Mouse (Mus musculus): ENCODE results near the gene Aurka. TPM values are rescaled to one million over a fixed set of nuclear protein-coding genes. Genes with fewer than 3 reads are reported as not detected.

Aurka gene
- polyA plus RNA-seq, 1 experiment, result 22.3 TPM

- Histone ChIP-seq H3K4me1 (ENCODE audit: control insufficient read depth, insufficient read depth, low read length) (peaks cover 28% of the 10 kb centered on the region), H3K27ac (ENCODE audit: insufficient read depth, low read depth, low read length) (no peak overlapping the region), H3K4me3 (ENCODE audit: insufficient read depth, low read length) (no peak overlapping the region)
- TF ChIP-seq POLR2A (IDR thresholded peaks at IDR 0.05; ENCODE audit: borderline replicate concordance, low read depth, low read length), result no peak
These were observed 20.0 kb upstream of the Aurka start for GRCm38 (mm10) chr2:172390341-172390740.

GRCm38 (mm10) chr2:172384715-172385114, 14.4 kb upstream of the Aurka start:
- TF ChIP-seq POLR2A (IDR thresholded peaks at IDR 0.05; ENCODE audit: borderline replicate concordance, low read depth, low read length) (no peak), CTCF (IDR thresholded peaks at IDR 0.05; ENCODE audit: low read depth, low read length) (no peak)
- Histone ChIP-seq H3K4me3 (ENCODE audit: insufficient read depth, low read length) (no peak overlapping the region), H3K4me1 (ENCODE audit: control insufficient read depth, insufficient read depth, low read length) (no peaks in the 10 kb centered on the region), H3K27ac (ENCODE audit: insufficient read depth, low read depth, low read length) (no peak overlapping the region)

- H3K27ac ChIP-seq (ENCODE audit: insufficient read depth, low read depth, low read length), result no peak overlapping the region
- H3K4me3 ChIP-seq (ENCODE audit: insufficient read depth, low read length), result no peak overlapping the region
- H3K4me1 ChIP-seq (ENCODE audit: control insufficient read depth, insufficient read depth, low read length), result peaks cover 5% of the 10 kb centered on the region; the same call in 1 of the 2 replicates
These were observed 11.6 kb upstream of the Aurka start for GRCm38 (mm10) chr2:172381898-172382297.

DNA sequence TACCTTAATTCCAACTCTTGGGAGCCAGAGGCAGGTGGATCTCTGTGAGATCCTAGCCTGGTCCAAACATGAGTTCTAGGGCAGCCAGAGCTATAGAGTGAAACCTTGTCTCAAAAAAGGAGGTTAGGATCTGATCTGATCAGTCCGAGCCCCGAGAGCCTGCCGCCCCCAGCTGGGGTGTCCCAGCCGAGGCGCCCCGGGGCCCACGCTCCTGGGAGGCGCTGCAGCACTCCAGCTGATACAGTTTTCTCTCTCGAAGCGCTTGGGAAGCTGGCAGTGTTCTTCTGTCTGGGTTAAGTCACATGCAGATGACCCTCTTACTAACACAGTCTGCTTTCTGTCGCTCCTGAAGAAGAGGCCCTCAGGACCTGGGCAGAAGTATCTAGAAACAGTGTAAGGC, 11.0 kb upstream of the Aurka start:
- TF ChIP-seq POLR2A (IDR thresholded peaks at IDR 0.05; ENCODE audit: borderline replicate concordance, low read depth, low read length) (no peak), CTCF (IDR thresholded peaks at IDR 0.05; ENCODE audit: low read depth, low read length) (no peak)
- Histone ChIP-seq H3K27ac (ENCODE audit: insufficient read depth, low read depth, low read length) (no peak overlapping the region), H3K4me3 (ENCODE audit: insufficient read depth, low read length) (no peak overlapping the region), H3K4me1 (ENCODE audit: control insufficient read depth, insufficient read depth, low read length) (peaks cover 5% of the 10 kb centered on the region; the same call in 1 of the 2 replicates)

More at GRCm38 (mm10) chr2:172381898-172382297, 11.6 kb upstream of the Aurka start:
- TF ChIP-seq CTCF (IDR thresholded peaks at IDR 0.05; ENCODE audit: low read depth, low read length) (no peak), POLR2A (IDR thresholded peaks at IDR 0.05; ENCODE audit: borderline replicate concordance, low read depth, low read length) (no peak)

- TF ChIP-seq CTCF (IDR thresholded peaks at IDR 0.05; ENCODE audit: low read depth, low read length), result no peak
- no peak for TF ChIP-seq POLR2A (IDR thresholded peaks at IDR 0.05; ENCODE audit: borderline replicate concordance, low read depth, low read length)
- no peak overlapping the region for H3K27ac ChIP-seq (ENCODE audit: insufficient read depth, low read depth, low read length)
These were observed 10.2 kb upstream of the Aurka start for GRCm38 (mm10) chr2:172380513-172380912.

DNA sequence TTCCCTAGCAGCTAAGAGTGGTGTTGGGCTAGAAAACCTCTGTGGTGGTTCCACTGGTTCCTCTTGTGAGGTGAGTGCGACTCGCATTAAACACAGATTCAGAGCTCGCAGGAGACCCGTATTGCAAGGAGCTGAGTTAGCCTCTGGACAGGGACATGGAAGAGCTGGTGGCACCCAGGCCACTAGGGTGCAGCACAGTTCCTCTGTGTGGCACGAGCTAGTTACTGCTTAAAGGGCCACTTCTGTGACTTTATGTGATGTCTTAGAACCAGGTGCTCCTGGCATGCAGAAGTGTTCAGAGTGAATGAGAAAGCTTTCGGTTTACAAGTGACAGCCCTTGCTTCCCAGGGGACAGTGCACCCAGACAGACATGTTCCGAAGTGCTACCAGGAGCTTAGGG, 8.0 kb upstream of the Aurka start:
- Histone ChIP-seq H3K4me1 (ENCODE audit: control insufficient read depth, insufficient read depth, low read length) (peaks cover 5% of the 10 kb centered on the region; the same call in 1 of the 2 replicates), H3K27ac (ENCODE audit: insufficient read depth, low read depth, low read length) (no peak overlapping the region), H3K4me3 (ENCODE audit: insufficient read depth, low read length) (no peak overlapping the region)
- TF ChIP-seq CTCF (IDR thresholded peaks at IDR 0.05; ENCODE audit: low read depth, low read length), result peak; percentile 58
- no peak for TF ChIP-seq POLR2A (IDR thresholded peaks at IDR 0.05; ENCODE audit: borderline replicate concordance, low read depth, low read length)

More at GRCm38 (mm10) chr2:172380513-172380912, 10.2 kb upstream of the Aurka start:
- Histone ChIP-seq H3K4me3 (ENCODE audit: insufficient read depth, low read length) (no peak overlapping the region), H3K4me1 (ENCODE audit: control insufficient read depth, insufficient read depth, low read length) (peaks cover 5% of the 10 kb centered on the region; the same call in 1 of the 2 replicates)

DNA sequence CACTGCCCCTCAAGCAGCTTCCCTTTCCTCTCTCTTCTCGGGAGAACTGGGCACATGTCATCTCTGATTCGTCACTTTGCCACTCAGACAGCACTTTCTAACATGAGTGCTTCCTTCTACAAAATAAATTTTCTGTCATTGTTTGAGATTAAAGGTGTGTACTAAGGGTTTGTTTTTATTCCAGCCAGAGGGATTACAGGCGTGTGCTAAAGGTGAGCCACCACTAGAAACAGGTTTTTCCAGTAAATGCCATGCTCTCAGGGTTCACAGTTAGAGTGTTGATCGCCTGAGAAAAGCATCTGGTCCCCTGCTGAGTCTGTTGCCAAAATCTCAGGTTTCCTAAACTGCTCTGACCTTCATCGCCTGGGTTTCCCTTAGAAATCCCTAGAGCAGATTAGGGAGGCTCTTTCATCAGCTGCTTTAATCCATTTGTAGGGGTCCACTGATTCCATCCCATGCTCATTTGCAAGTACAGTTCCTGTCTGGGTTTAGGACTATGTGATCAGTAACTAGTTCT, 6.7 kb upstream of the Aurka start:
- Histone ChIP-seq H3K4me3 (ENCODE audit: insufficient read depth, low read length) (no peak overlapping the region), H3K27ac (ENCODE audit: insufficient read depth, low read depth, low read length) (peak overlapping the region; percentile 33), H3K4me1 (ENCODE audit: control insufficient read depth, insufficient read depth, low read length) (peaks cover 5% of the 10 kb centered on the region; the same call in 1 of the 2 replicates)
- TF ChIP-seq CTCF (IDR thresholded peaks at IDR 0.05; ENCODE audit: low read depth, low read length) (no peak), POLR2A (IDR thresholded peaks at IDR 0.05; ENCODE audit: borderline replicate concordance, low read depth, low read length) (no peak)

DNA sequence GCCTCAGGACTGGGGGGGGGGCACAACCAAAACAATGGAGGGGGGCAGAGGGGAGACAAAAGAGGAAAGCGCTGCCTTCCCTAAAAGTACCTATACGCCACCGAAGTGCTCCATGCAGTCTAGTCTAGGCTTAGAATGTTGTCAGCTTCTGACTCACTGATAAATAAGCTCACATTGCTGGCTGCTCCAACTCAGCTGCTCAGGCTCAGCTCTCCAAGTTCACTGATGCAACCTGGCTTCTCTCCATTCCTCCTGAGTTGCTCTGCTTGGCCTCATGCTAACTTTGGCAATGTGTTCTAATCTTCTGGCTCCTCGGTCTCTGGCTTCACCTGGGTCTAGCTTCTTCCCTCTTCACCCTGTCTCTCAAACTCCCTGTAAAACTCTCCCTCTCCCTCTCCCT, 6.2 kb upstream of the Aurka start:
- H3K4me3 ChIP-seq (ENCODE audit: insufficient read depth, low read length), result no peak overlapping the region
- H3K4me1 ChIP-seq (ENCODE audit: control insufficient read depth, insufficient read depth, low read length), result peaks cover 5% of the 10 kb centered on the region; the same call in 1 of the 2 replicates
- TF ChIP-seq POLR2A (IDR thresholded peaks at IDR 0.05; ENCODE audit: borderline replicate concordance, low read depth, low read length), result no peak
- no peak for TF ChIP-seq CTCF (IDR thresholded peaks at IDR 0.05; ENCODE audit: low read depth, low read length)
- H3K27ac ChIP-seq (ENCODE audit: insufficient read depth, low read depth, low read length), result no peak overlapping the region

DNA sequence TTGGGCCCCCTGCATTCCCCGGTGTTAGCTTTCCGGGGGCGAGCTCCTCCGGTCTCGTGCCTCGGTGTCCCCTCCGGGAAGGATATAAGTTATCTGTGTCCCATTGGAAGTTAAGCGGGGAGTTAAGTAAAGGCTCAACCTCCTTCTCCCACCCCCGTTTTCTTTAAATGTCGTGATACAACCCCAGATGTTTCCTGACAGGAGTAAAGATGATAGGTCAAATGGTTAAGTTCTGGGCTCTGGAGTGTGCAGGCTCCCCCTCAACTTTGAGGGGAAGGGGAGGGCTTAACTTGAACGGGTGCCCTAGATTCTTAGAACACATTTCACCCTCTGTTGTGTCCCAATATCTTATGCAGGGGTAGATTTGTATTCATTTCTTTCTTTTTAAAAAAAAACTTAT, 923 bp upstream of the Aurka start:
- Histone ChIP-seq H3K27ac (ENCODE audit: insufficient read depth, low read depth, low read length) (peak overlapping the region; percentile 42), H3K4me1 (ENCODE audit: control insufficient read depth, insufficient read depth, low read length) (peaks cover 11% of the 10 kb centered on the region)

GRCm38 (mm10) chr2:172363176-172363575, 7.2 kb downstream of the Aurka start:
- H3K4me1 ChIP-seq (ENCODE audit: control insufficient read depth, insufficient read depth, low read length), result peaks cover 7% of the 10 kb centered on the region
- H3K27ac ChIP-seq (ENCODE audit: insufficient read depth, low read depth, low read length), result no peak overlapping the region
- H3K4me3 ChIP-seq (ENCODE audit: insufficient read depth, low read length), result no peak overlapping the region
- no peak for TF ChIP-seq POLR2A (IDR thresholded peaks at IDR 0.05; ENCODE audit: borderline replicate concordance, low read depth, low read length)
- TF ChIP-seq CTCF (IDR thresholded peaks at IDR 0.05; ENCODE audit: low read depth, low read length), result no peak

More for the DNA sequence above, 923 bp upstream of the Aurka start:
- TF ChIP-seq POLR2A (IDR thresholded peaks at IDR 0.05; ENCODE audit: borderline replicate concordance, low read depth, low read length), result no peak
- no peak for TF ChIP-seq CTCF (IDR thresholded peaks at IDR 0.05; ENCODE audit: low read depth, low read length)
- H3K4me3 ChIP-seq (ENCODE audit: insufficient read depth, low read length), result peak overlapping the region; percentile 93
